7 mouse cellular contexts compared by ENCODE assay signal in the genomic region with DNA sequence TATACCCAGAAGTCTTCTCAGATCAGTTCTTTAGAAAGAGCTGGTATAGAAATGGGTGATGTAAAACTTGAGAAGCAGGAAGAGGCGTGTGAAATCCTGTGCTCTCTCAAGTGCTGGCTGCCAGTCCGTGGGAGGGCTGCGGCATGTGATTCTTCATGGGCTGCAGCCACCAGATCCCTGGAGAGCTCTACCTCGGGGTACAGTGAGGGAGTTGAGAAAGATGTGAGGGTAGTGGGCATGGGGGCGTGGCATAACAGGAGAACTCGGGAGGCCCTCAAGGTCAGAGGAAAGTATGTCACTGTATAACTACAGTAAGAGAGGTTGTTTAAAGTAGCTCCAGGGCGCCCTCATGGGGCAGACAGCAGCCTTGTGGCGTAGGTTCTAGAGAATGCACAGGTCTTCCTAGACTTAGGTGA. TPM values are rescaled to one million over a fixed set of nuclear protein-coding genes. Genes with fewer than 3 reads are reported as not detected.
DNase-seq lines count a peak whose midpoint lies in the region; ATAC-seq and TF ChIP-seq lines count a peak whose summit lies in the region.

No protein-coding gene starts in this region.

- H3K9me3 ChIP-seq in midbrain, embryonic 14.5 days (ENCODE audit: control insufficient read depth, low read length): no peaks in the 10 kb centered on the region
- no peaks in the 10 kb centered on the region for H3K9me3 ChIP-seq in midbrain, embryonic 10.5 days (replicated peaks)
- H3K9me3 ChIP-seq in kidney, embryonic 16.5 days (ENCODE audit: low read length): no peaks in the 10 kb centered on the region

- no peak overlapping the region for H3K4me2 ChIP-seq in midbrain, embryonic 14.5 days (ENCODE audit: low read length)
- H3K4me2 ChIP-seq in kidney, embryonic 16.5 days (replicated peaks; ENCODE audit: low read depth, low read length): peak overlapping the region; percentile 17; the same call in 1 of the 2 replicates

- H3K4me1 ChIP-seq in midbrain, embryonic 14.5 days (ENCODE audit: control insufficient read depth, insufficient read depth, low read length): no peaks in the 10 kb centered on the region
- H3K4me1 ChIP-seq in midbrain, embryonic 10.5 days: peaks cover 8% of the 10 kb centered on the region
- peaks cover 6% of the 10 kb centered on the region; the same call in 1 of the 2 replicates for H3K4me1 ChIP-seq in kidney, embryonic 16.5 days (ENCODE audit: insufficient read depth, low read length)
- H3K4me1 ChIP-seq in lung, adult 2 months (ENCODE audit: control insufficient read depth, insufficient read depth, low read length): no peaks in the 10 kb centered on the region

- 41% methylated on average over 8 of the region's 8 CpGs for WGBS in midbrain, embryonic 14.5 days
- 41% methylated on average over 8 of the region's 8 CpGs for WGBS in midbrain, embryonic 10.5 days
- 24% methylated on average over 8 of the region's 8 CpGs for WGBS in kidney, embryonic 16.5 days
- 12% methylated on average over 8 of the region's 8 CpGs for WGBS in lung, adult 2 months

- no peak overlapping the region for H3K9ac ChIP-seq in midbrain, embryonic 14.5 days (replicated peaks; ENCODE audit: low read length)
- H3K9ac ChIP-seq in kidney, embryonic 16.5 days (replicated peaks; ENCODE audit: low read length): no peak overlapping the region

- no peaks in the 10 kb centered on the region for H3K36me3 ChIP-seq in midbrain, embryonic 14.5 days (ENCODE audit: control insufficient read depth, insufficient read depth, low read length)
- H3K36me3 ChIP-seq in midbrain, embryonic 10.5 days: peaks cover 18% of the 10 kb centered on the region
- H3K36me3 ChIP-seq in kidney, embryonic 16.5 days (ENCODE audit: insufficient read depth, low read length): peaks cover 7% of the 10 kb centered on the region; the same call in 1 of the 2 replicates

- DNase-seq in midbrain, embryonic 14.5 days: peak; percentile 66
- DNase-seq in midbrain, embryonic 10.5 days (ENCODE audit: low spot score): no peak
- peak; percentile 57 for DNase-seq in ZHBTc4 (ENCODE audit: low read depth, low spot score)
- DNase-seq in fibroblast of lung, adult 2 months (ENCODE audit: low read depth): peak; percentile 71
- DNase-seq in lung, adult 2 months: no peak
- DNase-seq in spleen, adult 12 weeks (ENCODE audit: low spot score): peak; percentile 54

- ATAC-seq in midbrain, embryonic 14.5 days (ENCODE audit: low FRiP score, low TSS enrichment): no peak
- ATAC-seq in kidney, embryonic 16.5 days (ENCODE audit: low FRiP score, low TSS enrichment): peak; percentile 76

- TF ChIP-seq POLR2A in lung, adult 2 months (IDR thresholded peaks at IDR 0.05; ENCODE audit: borderline replicate concordance, extremely low read depth, low read depth, low read length): no peak

- peak; percentile 52 for TF ChIP-seq CTCF in lung, adult 2 months (IDR thresholded peaks at IDR 0.05; ENCODE audit: insufficient read depth, low read length)

- no peak overlapping the region for H3K4me3 ChIP-seq in midbrain, embryonic 14.5 days (replicated peaks; ENCODE audit: low read depth, low read length)
- no peak overlapping the region for H3K4me3 ChIP-seq in midbrain, embryonic 10.5 days
- no peak overlapping the region for H3K4me3 ChIP-seq in kidney, embryonic 16.5 days (ENCODE audit: low read length)
- H3K4me3 ChIP-seq in lung, adult 2 months (replicated peaks; ENCODE audit: extremely low read depth, low read depth, low read length): no peak overlapping the region

- no peaks in the 10 kb centered on the region for H3K27me3 ChIP-seq in midbrain, embryonic 14.5 days (ENCODE audit: control insufficient read depth, insufficient read depth, low read length)
- H3K27me3 ChIP-seq in midbrain, embryonic 10.5 days (ENCODE audit: low read depth, poor library complexity, severe bottlenecking): no peaks in the 10 kb centered on the region
- H3K27me3 ChIP-seq in kidney, embryonic 16.5 days (ENCODE audit: insufficient read depth, low read length): no peaks in the 10 kb centered on the region

- H3K27ac ChIP-seq in midbrain, embryonic 14.5 days (replicated peaks; ENCODE audit: low read depth, low read length): no peak overlapping the region
- H3K27ac ChIP-seq in midbrain, embryonic 10.5 days (replicated peaks): no peak overlapping the region
- H3K27ac ChIP-seq in kidney, embryonic 16.5 days (ENCODE audit: low read length): no peak overlapping the region

RNA-seq across cellular contexts. Expression of a gene that starts 10.4 kb away (rescaled TPM):
- polyA plus RNA-seq in midbrain, embryonic 14.5 days (2014; fragmentation: Nextera tagmentation; extraction: Ambion mirVana): 4.4 and 6.3 TPM in 2 replicates
- 0.49 and 0.79 TPM in 2 replicates for polyA plus RNA-seq in midbrain, embryonic 10.5 days (2016; fragmentation: Nextera tagmentation; extraction: Ambion mirVana)
- 0.04 TPM in 2 replicates for polyA plus RNA-seq in kidney, embryonic 16.5 days (2015; fragmentation: Nextera tagmentation; extraction: Ambion mirVana)
- polyA plus RNA-seq in lung, adult 2 months (2012; rRNA removed): 2.3 and 2.8 TPM in 2 replicates

RNA-seq across cellular contexts. Expression of a gene that starts 20.2 kb away (rescaled TPM):
- 1.6 and 2.8 TPM in 2 replicates for polyA plus RNA-seq in midbrain, embryonic 14.5 days (2014; fragmentation: Nextera tagmentation; extraction: Ambion mirVana)
- polyA plus RNA-seq in midbrain, embryonic 10.5 days (2016; fragmentation: Nextera tagmentation; extraction: Ambion mirVana): 4.8 and 5.1 TPM in 2 replicates
- 4.6 and 5.1 TPM in 2 replicates for polyA plus RNA-seq in kidney, embryonic 16.5 days (2015; fragmentation: Nextera tagmentation; extraction: Ambion mirVana)
- polyA plus RNA-seq in lung, adult 2 months (2012; rRNA removed): 26.4 and 36.4 TPM in 2 replicates

RNA-seq across cellular contexts. Expression of a gene that starts 47.9 kb away (rescaled TPM):
- 9.6 and 10.9 TPM in 2 replicates for polyA plus RNA-seq in midbrain, embryonic 14.5 days (2014; fragmentation: Nextera tagmentation; extraction: Ambion mirVana)
- 21.0 and 21.6 TPM in 2 replicates for polyA plus RNA-seq in midbrain, embryonic 10.5 days (2016; fragmentation: Nextera tagmentation; extraction: Ambion mirVana)
- polyA plus RNA-seq in kidney, embryonic 16.5 days (2015; fragmentation: Nextera tagmentation; extraction: Ambion mirVana): 22.1 and 23.6 TPM in 2 replicates
- polyA plus RNA-seq in lung, adult 2 months (2012; rRNA removed): 17.0 and 17.7 TPM in 2 replicates

Comparison
In these comparisons a context has a peak if more than half of its experiments do, and no peak if none do; other contexts are left out.
1. DNase-seq: peak in midbrain, embryonic 14.5 days (single experiment), ZHBTc4 (single experiment), fibroblast of lung, adult 2 months (single experiment) and spleen, adult 12 weeks (single experiment); none in midbrain, embryonic 10.5 days (single experiment) and lung, adult 2 months (single experiment).